In genomic region chr2:44998710-44999109, GRCm38 (mm10) we compare ENCODE assay signal across 17 mouse cellular contexts.
"Had no signal": no experiment of that assay in that cellular context is flagged by ENCODE, and none has a peak within 500 bp of the region (broad histone marks: within the 10 kb centered on the region; RNA-seq: fewer than 3 reads in every experiment).

No protein-coding gene starts in this region.

- ATAC-seq: liver, postnatal 0 days; midbrain, embryonic 13.5 days; midbrain, embryonic 15.5 days had no signal

- H3K4me2 ChIP-seq: liver, embryonic 15.5 days; lung, embryonic 15.5 days; midbrain, embryonic 11.5 days; midbrain, embryonic 13.5 days; midbrain, embryonic 15.5 days; neural tube, embryonic 12.5 days; stomach, embryonic 15.5 days had no signal

- H3K4me1 ChIP-seq: liver, embryonic 15.5 days; midbrain, embryonic 13.5 days; midbrain, embryonic 15.5 days; stomach, embryonic 15.5 days had no signal

- H3K9me3 ChIP-seq: liver, embryonic 15.5 days; lung, embryonic 15.5 days; megakaryocyte, embryonic 14.5 days; midbrain, embryonic 13.5 days; midbrain, embryonic 15.5 days; neural tube, embryonic 12.5 days; stomach, embryonic 15.5 days had no signal

- H3K9ac ChIP-seq: liver, embryonic 15.5 days; liver, postnatal 0 days; lung, embryonic 15.5 days; midbrain, embryonic 13.5 days; midbrain, embryonic 15.5 days; neural tube, embryonic 12.5 days; stomach, embryonic 15.5 days had no signal

- H3K27me3 ChIP-seq: liver, embryonic 15.5 days; lung, embryonic 15.5 days; megakaryocyte, embryonic 14.5 days; midbrain, embryonic 13.5 days; midbrain, embryonic 15.5 days; neural tube, embryonic 12.5 days; stomach, embryonic 15.5 days had no signal

- H3K4me3 ChIP-seq: liver, embryonic 15.5 days; lung, embryonic 15.5 days; megakaryocyte, embryonic 14.5 days; midbrain, embryonic 13.5 days; midbrain, embryonic 15.5 days; neural tube, embryonic 12.5 days; stomach, embryonic 15.5 days had no signal

- H3K27ac ChIP-seq: liver, embryonic 15.5 days; lung, embryonic 15.5 days; macrophage; midbrain, embryonic 13.5 days; midbrain, embryonic 15.5 days; neural tube, embryonic 12.5 days; stomach, embryonic 15.5 days; stomach, postnatal 0 days had no signal

- DNase-seq: liver, postnatal 0 days; lung, adult 2 months; lung, postnatal 36 days; right cerebral cortex, postnatal 14 days; thymus, adult 2 months; thymus, postnatal 25 days; thymus, postnatal 4 days had no signal
